Mouse (Mus musculus) liver, embryonic 13.5 days (tissue): ENCODE measurements around the gene Abca5. TPM values are rescaled to one million over a fixed set of nuclear protein-coding genes. Genes with fewer than 3 reads are reported as not detected.

ENCODE experiments used
- ATAC-seq: fragments of 200-750 bp; cut with Nextera tagmentation; 2 replicates; pipeline ENCODE4 v1.8.0; 2017; ENCODE audit warnings: low read depth, mild to moderate bottlenecking, moderate number of reproducible peaks, moderate library complexity
- DNase-seq: peaks from one replicate; pipeline ENCODE4 v3.0.0; 2022
- H3K27ac ChIP-seq: fragments of 300-500 bp; sonication (generic); 2 replicates; pipeline ENCODE4 v1.5.1; 2015; ENCODE audit warnings: moderate library complexity, mild to moderate bottlenecking, inconsistent platforms
- H3K27me3 ChIP-seq: fragments of 300-500 bp; sonication (generic); 2 replicates; pipeline ENCODE4 v1.6.1; 2015; ENCODE audit warnings: mild to moderate bottlenecking, inconsistent platforms
- H3K36me3 ChIP-seq: fragments of 300-500 bp; sonication (generic); 2 replicates; pipeline ENCODE4 v1.6.1; 2015; ENCODE audit warnings: mild to moderate bottlenecking, inconsistent platforms
- H3K4me1 ChIP-seq: fragments of 300-500 bp; sonication (generic); replicated peaks from 2 replicates; pipeline ENCODE4 v1.6.1; 2015; ENCODE audit warnings: inconsistent platforms
- H3K4me2 ChIP-seq: fragments of 300-500 bp; sonication (generic); 2 replicates; pipeline ENCODE4 v1.6.1; 2015; ENCODE audit warnings: inconsistent platforms, mild to moderate bottlenecking, moderate library complexity
- H3K4me3 ChIP-seq: fragments of 300-500 bp; sonication (generic); replicated peaks from 2 replicates; pipeline ENCODE4 v1.5.1; 2015; ENCODE audit warnings: mild to moderate bottlenecking, inconsistent platforms
- H3K9ac ChIP-seq: fragments of 300-500 bp; sonication (generic); 2 replicates; pipeline ENCODE4 v1.6.1; 2015; ENCODE audit warnings: mild to moderate bottlenecking, inconsistent platforms
- H3K9me3 ChIP-seq: fragments of 300-500 bp; sonication (generic); replicated peaks from 2 replicates; pipeline ENCODE4 v1.6.1; 2016; ENCODE audit warnings: inconsistent platforms
- WGBS: fragments of 180-500 bp; shearing (Covaris S2); methylation state at CpG from one replicate; pipeline ENCODE4 v1.1.7; 2015; ENCODE audit not compliant: insufficient replicate concordance; 5-methylcytosine and 5-hydroxymethylcytosine counted together
- polyA plus RNA-seq: library from polyadenylated mRNA; unstranded; fragments of >200 nt; fragmentation: Nextera tagmentation; extraction: Ambion mirVana; gene quantifications from 2 replicates; pipeline ENCODE4 v1.2.1, GENCODE M21; 2015

Abca5 gene
- polyA plus RNA-seq, 1 experiment from 2014 or later: 0.29 TPM

DNA sequence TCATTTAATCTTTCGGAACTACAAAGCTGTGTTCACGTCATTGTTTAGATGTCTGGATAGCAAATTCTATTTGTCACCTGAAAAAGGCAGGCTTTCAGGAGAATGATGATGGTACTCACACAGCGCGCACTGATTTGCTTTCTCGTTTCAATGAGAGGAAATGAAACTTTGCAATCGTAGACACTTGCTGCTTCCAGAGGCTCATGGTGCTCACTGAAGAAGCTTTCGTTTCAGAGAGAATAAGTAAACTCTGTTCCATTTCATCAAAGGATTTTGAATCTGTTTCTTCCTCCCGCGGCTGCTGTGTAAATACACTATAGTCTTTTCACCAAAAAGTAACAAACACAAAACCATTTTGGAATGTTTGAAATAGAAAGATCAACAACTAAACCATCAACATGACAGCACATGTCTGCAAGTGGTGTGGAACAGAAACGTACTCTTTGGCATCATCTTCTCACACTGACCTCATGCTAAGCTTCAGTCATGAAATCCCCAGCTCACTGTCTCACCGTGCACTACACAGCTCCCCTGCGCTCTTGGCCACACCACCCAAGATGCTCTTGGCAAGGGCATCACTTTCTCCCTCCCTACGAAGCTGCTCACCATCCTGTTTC lies 39.5 kb downstream of the Abca5 start:
- no peaks in the 10 kb centered on the region for H3K4me1 ChIP-seq
- DNase-seq (no peak), ATAC-seq (no peak)
- H3K4me3 ChIP-seq: no peak overlapping the region
- H3K27me3 ChIP-seq: no peaks in the 10 kb centered on the region
- H3K36me3 ChIP-seq: no peaks in the 10 kb centered on the region
- 67% methylated on average over 13 of the region's 13 CpGs for WGBS
- no peak overlapping the region for H3K27ac ChIP-seq
- no peak overlapping the region for H3K4me2 ChIP-seq
- H3K9me3 ChIP-seq: no peaks in the 10 kb centered on the region
- no peak overlapping the region for H3K9ac ChIP-seq

DNA sequence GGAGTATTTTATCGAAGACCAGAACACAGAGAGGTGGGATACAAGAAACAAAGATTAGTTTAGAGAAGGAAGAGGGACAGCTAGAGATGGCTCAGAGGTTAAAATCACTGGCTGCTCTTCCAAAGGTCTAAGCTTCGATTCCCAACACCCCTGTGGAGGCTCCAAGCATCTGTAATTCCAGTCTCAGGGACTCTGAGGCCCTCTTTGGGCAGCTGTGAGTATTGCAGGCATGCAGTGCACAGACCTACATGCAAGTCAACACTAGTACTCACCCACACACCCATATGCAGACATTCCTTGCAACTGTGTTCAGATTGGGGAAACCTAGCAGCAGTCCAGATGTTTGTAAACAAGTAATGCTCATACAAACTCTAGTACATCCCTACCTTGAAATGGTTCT lies 46.9 kb downstream of the Abca5 start:
- H3K36me3 ChIP-seq: no peaks in the 10 kb centered on the region
- no peak overlapping the region for H3K9ac ChIP-seq
- DNase-seq (no peak), ATAC-seq (no peak)
- 55% methylated on average over 2 of the region's 2 CpGs for WGBS
- H3K27me3 ChIP-seq: no peaks in the 10 kb centered on the region
- H3K4me2 ChIP-seq: no peak overlapping the region
- H3K4me3 ChIP-seq: no peak overlapping the region
- H3K27ac ChIP-seq: no peak overlapping the region
- H3K9me3 ChIP-seq: no peaks in the 10 kb centered on the region
- peaks cover 9% of the 10 kb centered on the region for H3K4me1 ChIP-seq

DNA sequence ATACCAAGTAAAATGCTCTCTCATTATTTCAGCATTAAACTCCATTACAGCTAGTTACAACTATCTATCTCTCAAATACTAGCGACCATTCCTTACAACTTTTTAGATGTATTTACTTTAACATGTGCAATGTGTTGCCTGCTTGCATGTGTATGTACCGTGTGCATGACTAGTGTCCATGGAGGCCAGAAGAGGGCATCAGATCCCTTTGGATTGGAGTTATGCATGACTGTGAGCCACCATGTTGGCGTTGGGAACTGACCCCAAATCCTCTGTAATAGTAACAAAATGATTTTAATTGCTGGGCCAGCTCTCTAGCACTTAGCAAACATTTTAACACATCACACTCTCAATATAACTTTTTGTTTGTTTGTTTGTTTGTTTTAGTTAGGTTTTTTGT lies 49.1 kb downstream of the Abca5 start:
- Histone ChIP-seq H3K9ac (no peak overlapping the region), H3K27me3 (no peaks in the 10 kb centered on the region), H3K27ac (no peak overlapping the region), H3K4me2 (no peak overlapping the region), H3K9me3 (no peaks in the 10 kb centered on the region), H3K36me3 (no peaks in the 10 kb centered on the region), H3K4me1 (peaks cover 16% of the 10 kb centered on the region), H3K4me3 (no peak overlapping the region)
- ATAC-seq (no peak), DNase-seq (no peak)
- WGBS: 65% methylated on average over 3 of the region's 3 CpGs

DNA sequence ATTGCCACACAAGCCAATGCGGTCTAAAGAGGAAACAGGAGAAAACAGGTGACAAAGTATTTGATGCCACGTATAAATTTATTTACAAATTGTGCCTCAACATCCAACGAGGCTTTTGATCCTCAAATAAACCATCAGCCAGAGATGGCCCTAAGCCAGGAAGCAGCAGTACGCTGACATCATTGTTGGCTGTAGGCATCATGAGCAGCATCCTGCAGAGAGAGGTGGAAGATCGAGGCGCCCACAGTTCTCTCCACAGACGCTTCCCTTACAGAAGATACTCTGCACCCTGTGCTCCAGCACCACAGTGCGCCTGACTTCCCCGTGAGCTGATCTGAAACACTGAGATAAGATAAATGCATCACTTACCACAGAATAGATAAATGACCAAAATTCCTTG lies 49.8 kb downstream of the Abca5 start:
- no peaks in the 10 kb centered on the region for H3K36me3 ChIP-seq
- peaks cover 16% of the 10 kb centered on the region for H3K4me1 ChIP-seq

DNA sequence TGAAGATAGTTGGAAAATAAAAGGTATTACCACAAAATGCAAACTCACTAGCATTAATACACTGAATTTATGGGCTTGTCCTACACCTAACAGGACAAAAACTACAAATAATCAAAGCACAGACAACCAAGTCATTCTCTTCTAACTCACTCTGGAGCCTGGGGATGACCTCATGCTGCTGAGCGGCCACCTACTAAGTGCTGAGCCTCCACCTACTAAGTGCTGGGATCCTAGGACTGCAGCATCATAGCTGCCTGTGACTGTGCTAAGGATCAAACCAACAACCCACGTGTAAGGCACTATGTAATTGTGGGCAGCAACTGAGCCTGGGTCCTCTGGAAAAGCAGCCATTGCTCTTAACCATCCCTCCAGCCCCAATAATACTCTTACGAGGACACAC lies 51.2 kb downstream of the Abca5 start:
- Histone ChIP-seq H3K27me3 (no peaks in the 10 kb centered on the region), H3K27ac (no peak overlapping the region), H3K4me3 (no peak overlapping the region), H3K4me1 (peaks cover 16% of the 10 kb centered on the region), H3K9ac (no peak overlapping the region), H3K36me3 (no peaks in the 10 kb centered on the region), H3K4me2 (no peak overlapping the region), H3K9me3 (no peaks in the 10 kb centered on the region)
- ATAC-seq: no peak
- DNase-seq: no peak
- WGBS: 68% methylated on average over 3 of the region's 3 CpGs

More for the DNA sequence above, 49.8 kb downstream of the Abca5 start:
- no peaks in the 10 kb centered on the region for H3K9me3 ChIP-seq
- whole genome bisulfite sequencing: 36% methylated on average over 9 of the region's 9 CpGs
- H3K4me2 ChIP-seq: no peak overlapping the region
- 0 out of 2 replicates have a peak, but pooled peaks have one; percentile 27 for ATAC-seq
- no peak overlapping the region for H3K9ac ChIP-seq
- no peak overlapping the region for H3K27ac ChIP-seq
- no peak overlapping the region for H3K4me3 ChIP-seq
- DNase-seq: no peak
- no peaks in the 10 kb centered on the region for H3K27me3 ChIP-seq

DNA sequence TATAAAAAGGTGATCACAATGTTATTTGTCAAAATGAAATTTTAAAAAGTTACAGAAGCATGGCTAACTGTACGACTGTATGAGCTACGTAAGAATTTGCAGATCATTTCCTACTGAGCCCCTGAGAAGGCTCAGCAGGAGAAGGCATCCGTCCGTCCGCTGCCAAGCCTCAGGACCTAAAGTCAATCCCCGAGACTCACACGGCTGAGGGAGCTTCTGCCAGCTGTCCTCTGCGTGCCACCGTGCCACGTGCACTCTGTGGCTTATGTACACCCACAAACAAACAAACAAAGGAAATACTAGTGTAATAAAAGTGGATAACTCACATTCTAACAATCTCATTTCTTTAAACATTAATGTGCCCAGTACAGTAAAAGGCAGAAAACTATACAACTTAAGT lies 52.7 kb downstream of the Abca5 start:
- ATAC-seq: peak; percentile 72
- H3K36me3 ChIP-seq: no peaks in the 10 kb centered on the region
- no peak overlapping the region; the same call in 1 of the 2 replicates for H3K27ac ChIP-seq
- H3K9me3 ChIP-seq: no peaks in the 10 kb centered on the region
- 40% methylated on average over 10 of the region's 10 CpGs for WGBS
- no peak overlapping the region for H3K4me3 ChIP-seq
- DNase-seq: no peak
- H3K4me1 ChIP-seq: peaks cover 16% of the 10 kb centered on the region
- H3K4me2 ChIP-seq: peak overlapping the region; percentile 44
- no peaks in the 10 kb centered on the region for H3K27me3 ChIP-seq
- H3K9ac ChIP-seq: no peak overlapping the region

DNA sequence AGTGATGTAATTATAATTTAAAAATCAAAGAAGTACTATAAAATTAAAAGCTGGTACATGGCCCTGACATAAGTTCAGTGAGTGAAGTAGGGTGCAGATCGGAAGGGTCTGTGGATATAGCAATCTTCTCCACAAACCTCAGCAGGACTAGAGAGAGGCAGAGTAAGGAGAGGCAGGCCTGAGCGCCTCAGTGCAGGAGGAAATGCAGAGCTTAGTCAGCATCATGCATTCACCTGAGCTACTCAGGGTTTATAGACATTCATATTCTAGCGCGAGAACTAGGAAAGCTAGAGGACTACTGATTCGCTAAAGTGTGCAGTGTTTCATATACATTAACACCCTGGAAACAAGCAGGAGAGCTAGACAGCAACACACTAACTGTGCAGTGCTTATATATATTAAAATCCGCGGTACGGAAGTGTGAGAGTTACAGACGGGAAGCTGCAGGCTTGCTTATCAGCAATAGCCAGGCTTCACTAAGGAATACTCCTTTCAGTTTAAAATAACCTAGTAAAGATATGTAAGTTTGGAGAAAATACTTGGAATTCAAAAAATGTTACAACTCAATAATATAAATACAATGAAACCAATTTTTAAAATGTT lies 53.2 kb downstream of the Abca5 start:
- ATAC-seq: peak; percentile 90
- Histone ChIP-seq H3K4me3 (peak overlapping the region; percentile 25), H3K4me1 (peaks cover 16% of the 10 kb centered on the region), H3K27me3 (no peaks in the 10 kb centered on the region), H3K9me3 (no peaks in the 10 kb centered on the region), H3K36me3 (no peaks in the 10 kb centered on the region), H3K9ac (no peak overlapping the region; the same call in 1 of the 2 replicates), H3K4me2 (peak overlapping the region; percentile 54), H3K27ac (peak overlapping the region; percentile 44)
- DNase-seq: no peak
- WGBS: 39% methylated on average over 9 of the region's 9 CpGs

DNA sequence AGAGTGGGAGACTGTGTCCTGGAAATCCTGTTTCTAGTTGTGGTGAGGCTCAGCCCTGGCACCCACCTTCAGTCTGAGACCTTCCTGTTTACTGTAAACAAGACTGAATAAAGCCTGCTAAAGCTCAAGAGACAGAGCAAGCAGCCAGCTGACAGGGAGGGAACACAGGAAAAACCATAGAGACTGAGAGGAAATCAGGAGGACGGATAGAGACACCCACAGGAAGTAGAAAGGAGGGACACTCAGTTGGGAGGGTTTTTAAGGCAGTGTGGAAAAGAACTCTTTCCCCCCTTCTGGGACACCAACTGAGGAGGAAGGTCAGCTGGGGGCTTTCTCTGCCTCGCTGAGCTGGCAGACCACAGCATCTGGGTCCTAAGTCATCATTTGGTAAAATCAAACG lies 62.7 kb downstream of the Abca5 start:
- Histone ChIP-seq H3K9me3 (no peaks in the 10 kb centered on the region), H3K27ac (no peak overlapping the region), H3K4me2 (no peak overlapping the region), H3K4me3 (no peak overlapping the region), H3K27me3 (no peaks in the 10 kb centered on the region), H3K4me1 (no peaks in the 10 kb centered on the region), H3K36me3 (no peaks in the 10 kb centered on the region), H3K9ac (no peak overlapping the region)
- WGBS: 38% methylated on average over 3 of the region's 3 CpGs
- ATAC-seq (no peak), DNase-seq (no peak)

DNA sequence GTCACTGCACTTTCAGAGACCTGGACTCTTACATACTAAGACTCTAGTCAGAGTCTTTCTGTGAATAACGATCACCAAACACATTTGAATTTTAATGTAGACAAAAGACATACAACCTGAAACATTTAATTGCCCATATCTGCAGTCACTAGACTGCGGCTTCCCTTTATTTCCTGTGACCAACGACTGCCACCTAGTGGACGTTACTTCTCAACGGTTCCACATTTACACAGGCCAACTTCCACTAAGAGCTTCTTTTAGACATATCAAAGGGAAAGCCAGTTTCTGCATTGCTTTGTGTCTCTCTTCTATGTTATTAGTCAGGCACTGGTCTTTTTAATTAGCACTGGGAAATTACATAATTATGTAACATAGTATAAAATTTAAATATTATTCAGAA lies 65.8 kb downstream of the Abca5 start:
- Histone ChIP-seq H3K4me1 (no peaks in the 10 kb centered on the region), H3K36me3 (no peaks in the 10 kb centered on the region), H3K4me3 (no peak overlapping the region), H3K9me3 (no peaks in the 10 kb centered on the region), H3K9ac (no peak overlapping the region), H3K27me3 (no peaks in the 10 kb centered on the region), H3K4me2 (no peak overlapping the region), H3K27ac (no peak overlapping the region)
- DNase-seq (peak; percentile 17), ATAC-seq (peak; percentile 73)
- WGBS: 2% methylated on average over 5 of the region's 5 CpGs

DNA sequence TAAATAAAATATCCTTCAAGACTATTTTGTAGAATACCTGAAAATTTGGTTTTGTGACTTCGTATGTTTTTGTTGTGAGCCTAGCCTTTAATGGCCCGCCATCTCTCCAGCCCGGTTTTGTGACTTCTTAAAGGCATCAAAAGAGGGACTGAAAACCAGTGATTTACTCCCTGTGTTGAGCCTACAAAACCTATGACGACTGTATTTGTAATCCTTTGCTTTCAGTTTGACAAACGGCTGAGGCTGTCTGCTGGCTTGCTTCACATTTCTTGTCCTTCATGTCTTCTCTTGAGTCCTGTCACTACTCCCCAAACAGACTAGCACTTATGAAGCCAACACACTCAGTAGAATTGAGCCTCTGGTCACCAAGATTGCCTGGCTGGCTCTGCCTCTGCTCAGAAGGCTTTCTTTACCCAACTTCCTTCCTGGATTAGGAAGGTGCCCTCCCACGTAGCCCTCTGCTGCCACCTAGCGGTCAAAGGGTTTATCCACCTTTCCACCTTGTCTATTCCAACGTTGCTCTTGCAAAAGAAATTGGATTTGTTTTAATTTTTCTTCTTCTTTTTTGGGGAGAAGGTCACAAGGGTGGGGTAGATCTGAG lies 69.2 kb downstream of the Abca5 start:
- DNase-seq: peak; percentile 9
- H3K27me3 ChIP-seq: no peaks in the 10 kb centered on the region
- ATAC-seq: peak; percentile 65
- WGBS: 36% methylated on average over 8 of the region's 8 CpGs
- H3K4me1 ChIP-seq: no peaks in the 10 kb centered on the region
- H3K4me3 ChIP-seq: 0 out of 2 replicates have a peak overlapping the region, but pooled peaks have one; percentile 1
- no peak overlapping the region for H3K27ac ChIP-seq
- H3K36me3 ChIP-seq: no peaks in the 10 kb centered on the region
- peak overlapping the region; percentile 33 for H3K4me2 ChIP-seq
- no peak overlapping the region for H3K9ac ChIP-seq
- no peaks in the 10 kb centered on the region for H3K9me3 ChIP-seq

DNA sequence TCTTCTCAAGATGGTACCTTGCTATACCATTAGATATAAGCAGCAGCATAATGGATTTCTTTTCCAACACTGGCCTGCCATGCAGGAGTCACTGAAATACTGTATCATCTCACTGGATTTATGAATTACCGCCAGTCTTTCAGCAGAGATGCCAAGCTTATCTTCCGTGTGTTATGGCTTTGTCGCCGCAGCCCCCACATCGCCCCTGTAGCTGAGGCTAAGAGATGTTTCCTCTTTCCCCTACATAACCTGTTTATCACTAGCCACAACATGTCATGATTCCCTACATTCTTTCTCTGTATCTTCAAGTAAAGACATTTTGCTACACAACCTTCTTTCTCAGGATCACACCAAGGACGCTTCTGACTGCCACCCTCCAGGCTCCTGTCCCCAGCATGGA lies 70.3 kb downstream of the Abca5 start:
- Histone ChIP-seq H3K4me1 (no peaks in the 10 kb centered on the region), H3K27me3 (no peaks in the 10 kb centered on the region), H3K9ac (no peak overlapping the region), H3K27ac (no peak overlapping the region), H3K4me3 (no peak overlapping the region), H3K4me2 (no peak overlapping the region), H3K36me3 (no peaks in the 10 kb centered on the region), H3K9me3 (no peaks in the 10 kb centered on the region)
- ATAC-seq (no peak), DNase-seq (no peak)
- WGBS: 64% methylated on average over 6 of the region's 6 CpGs

DNA sequence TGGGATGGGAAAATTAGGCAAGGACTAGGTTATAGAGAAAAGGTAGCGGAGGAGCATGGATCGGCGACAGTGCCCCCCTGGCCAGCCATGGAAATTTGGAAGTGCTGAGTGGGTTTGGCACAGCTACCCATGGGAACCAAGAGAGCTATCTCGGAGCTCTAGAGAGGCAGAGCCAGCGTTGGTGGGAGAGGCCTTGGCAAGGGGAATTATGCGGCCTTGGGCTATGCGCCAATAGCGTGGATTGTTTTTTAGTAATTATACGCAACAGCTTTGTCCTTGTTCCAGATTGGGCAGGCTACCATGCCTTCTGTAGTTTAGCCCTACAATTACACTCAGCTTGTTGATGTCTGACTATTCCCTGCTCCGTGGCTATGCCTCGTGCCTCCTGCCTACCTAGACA lies 70.8 kb downstream of the Abca5 start:
- Histone ChIP-seq H3K4me3 (no peak overlapping the region), H3K4me1 (no peaks in the 10 kb centered on the region), H3K9ac (no peak overlapping the region), H3K4me2 (no peak overlapping the region), H3K36me3 (no peaks in the 10 kb centered on the region), H3K27me3 (no peaks in the 10 kb centered on the region), H3K27ac (no peak overlapping the region), H3K9me3 (no peaks in the 10 kb centered on the region)
- no peak for ATAC-seq
- no peak for DNase-seq
- WGBS: 78% methylated on average over 11 of the region's 11 CpGs
